Mouse (Mus musculus): Measurements from ENCODE around the gene Pkd1l1.

The Pkd1l1 gene

DNA sequence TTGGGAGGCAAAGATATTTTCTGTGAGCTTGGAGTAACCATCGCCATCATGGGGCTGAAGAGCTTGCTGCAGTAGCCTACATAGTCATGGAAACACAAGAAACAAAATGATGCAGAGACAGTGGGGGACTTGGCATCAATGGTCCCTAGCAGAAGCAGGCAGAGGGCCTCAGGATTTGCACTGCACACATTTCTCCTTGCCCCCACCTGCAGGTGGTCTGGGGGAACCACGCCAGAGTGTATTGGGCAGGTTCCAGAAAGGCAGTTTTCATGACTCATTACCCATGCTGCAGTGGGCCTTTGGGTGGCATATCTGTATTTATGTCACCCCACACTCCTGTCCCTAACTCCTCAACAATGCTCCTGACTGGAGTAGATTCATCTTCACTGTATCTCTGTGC, 30.6 kb downstream of the Pkd1l1 start:
- no peak for DNase-seq (ENCODE audit: low read depth, low spot score)

DNA sequence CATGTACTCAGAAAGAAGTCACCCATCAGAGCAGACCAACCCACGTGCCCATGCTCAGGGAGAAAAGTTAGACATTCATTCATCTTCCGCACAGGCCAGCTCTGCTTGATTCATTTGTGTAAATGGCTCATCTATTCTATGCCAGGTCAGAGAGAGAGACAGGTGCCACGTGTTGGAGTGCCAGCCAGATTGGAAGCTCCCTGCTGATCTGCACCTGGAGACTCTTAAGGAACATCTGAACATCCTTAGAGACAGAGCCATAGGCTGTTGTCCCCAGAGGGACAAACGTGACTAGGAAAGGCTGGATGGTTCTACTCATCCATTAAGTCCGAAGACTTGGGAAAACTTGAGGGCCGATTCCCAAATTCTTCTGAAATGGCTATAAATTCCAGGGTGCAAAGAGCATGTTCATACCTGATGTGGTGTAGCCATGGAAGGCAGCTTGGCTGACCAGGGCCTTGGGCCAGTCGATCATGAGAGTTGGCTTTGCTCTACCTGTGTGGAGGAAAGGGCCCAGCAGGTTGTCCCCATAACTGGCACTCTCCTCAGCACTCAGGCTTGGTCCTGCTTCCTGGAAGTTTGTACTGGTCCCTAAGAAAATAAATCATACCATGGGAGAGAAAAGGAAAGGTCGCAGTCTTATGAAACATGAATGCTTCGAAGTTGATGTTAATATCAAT, 36.5 kb downstream of the Pkd1l1 start:
- no peak for DNase-seq (ENCODE audit: low read depth, low spot score)

DNA sequence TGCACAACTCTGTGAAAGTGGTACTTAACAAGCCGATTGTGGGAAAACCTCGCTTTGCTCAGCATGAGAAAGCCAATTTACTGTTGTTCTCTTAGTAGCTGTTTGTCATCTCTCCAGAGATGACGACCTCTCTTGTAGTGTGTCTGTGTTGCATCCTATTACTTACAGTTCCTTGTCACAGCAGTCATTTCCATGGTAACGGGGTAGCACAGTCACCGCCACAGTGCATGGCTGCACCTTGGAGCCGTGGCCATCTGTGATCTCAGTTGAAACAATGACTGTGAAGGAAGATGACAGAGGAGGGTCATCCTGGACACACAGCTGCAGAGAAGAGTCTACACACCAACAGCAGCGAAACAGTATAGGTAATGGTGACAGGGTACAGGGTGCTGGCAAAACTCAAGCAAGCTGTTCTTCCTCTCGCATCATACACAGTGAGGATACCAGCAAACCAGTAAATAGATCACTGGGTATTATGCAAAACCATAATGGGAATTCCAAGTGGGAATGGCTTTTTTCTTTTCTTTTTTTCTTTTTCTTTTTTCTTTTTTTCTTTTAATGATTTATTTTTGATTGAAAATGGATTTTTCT, 56.9 kb downstream of the Pkd1l1 start:
- DNase-seq (ENCODE audit: low read depth, low spot score): no peak

DNA sequence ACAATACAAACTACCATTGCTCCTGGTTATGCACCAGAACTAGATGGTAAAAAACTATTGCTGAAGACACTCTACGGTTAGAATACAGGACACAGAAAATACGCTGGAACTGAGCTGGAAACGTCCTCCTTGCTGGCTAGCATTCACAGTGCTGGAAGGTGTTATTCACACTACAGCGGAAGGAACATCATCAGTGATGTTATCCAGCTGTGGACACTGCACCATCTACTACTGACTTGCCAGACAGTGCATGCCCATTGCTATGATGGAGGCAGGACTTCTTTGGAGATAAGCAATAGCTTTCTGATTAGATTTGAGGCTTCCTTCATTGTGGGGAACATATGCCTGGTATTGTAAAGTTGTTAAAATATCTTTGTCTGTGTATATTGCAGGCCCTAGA, 90.3 kb downstream of the Pkd1l1 start:
- DNase-seq (ENCODE audit: low read depth, low spot score): no peak

DNA sequence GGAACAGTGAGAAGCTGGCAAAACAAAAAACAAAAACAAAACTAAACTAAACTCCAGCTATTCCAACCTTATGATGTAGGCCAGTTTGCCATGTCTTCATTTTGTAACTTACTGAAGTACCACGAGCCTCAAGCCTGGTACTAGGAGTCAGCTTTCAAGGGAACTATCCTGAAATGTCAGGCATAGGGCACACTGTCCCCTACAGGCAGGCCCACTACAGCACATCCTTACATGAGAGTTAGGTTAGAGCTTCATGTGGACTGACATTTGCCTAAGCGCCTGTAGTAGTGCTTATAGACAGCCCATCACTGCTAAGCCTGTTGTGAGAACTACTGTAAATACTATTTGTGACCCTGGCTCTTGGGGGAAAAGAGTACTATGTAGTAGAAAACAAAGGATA, 91.5 kb downstream of the Pkd1l1 start:
- DNase-seq (ENCODE audit: low read depth, low spot score): no peak

DNA sequence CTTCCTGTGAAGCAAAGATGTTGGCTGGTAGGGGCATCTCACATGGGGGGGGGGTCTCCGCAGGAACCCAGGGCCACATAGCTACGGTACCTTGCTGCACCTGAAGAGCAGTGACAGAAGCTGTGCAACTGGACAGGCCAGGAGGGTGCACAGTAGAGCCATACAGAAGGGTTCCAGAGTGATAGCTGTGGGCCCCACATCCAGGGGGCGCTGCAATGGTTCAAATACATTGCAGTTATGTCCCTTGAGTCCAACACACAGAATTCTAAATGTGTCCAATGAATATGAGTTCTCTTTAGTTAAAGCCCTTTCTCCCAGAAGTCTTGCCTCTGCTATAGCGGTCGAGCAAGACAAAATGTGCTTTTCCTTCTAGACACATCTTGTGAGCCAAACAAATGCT, 103.0 kb downstream of the Pkd1l1 start:
- DNase-seq (ENCODE audit: low read depth, low spot score): no peak

DNA sequence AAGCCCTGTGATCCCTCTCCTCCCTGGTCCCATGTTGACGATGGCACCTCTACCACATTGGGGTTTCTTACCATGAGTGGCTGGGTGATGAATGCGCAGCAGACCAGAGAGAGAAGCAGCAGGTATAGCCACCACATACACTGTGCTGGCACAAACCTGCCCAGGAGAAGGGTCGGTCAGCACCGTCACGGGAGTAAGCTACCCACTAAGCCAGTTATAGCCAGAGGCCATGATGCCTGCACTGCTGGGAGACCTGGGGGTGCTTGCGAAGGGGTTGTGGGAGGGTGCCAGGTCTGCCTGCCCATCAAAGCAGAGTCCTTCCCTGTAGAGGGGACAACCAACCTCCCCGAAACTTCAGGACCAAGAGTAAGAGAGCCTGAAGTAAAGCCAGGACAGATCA, 107.0 kb downstream of the Pkd1l1 start:
- DNase-seq (ENCODE audit: low read depth, low spot score): no peak

DNA sequence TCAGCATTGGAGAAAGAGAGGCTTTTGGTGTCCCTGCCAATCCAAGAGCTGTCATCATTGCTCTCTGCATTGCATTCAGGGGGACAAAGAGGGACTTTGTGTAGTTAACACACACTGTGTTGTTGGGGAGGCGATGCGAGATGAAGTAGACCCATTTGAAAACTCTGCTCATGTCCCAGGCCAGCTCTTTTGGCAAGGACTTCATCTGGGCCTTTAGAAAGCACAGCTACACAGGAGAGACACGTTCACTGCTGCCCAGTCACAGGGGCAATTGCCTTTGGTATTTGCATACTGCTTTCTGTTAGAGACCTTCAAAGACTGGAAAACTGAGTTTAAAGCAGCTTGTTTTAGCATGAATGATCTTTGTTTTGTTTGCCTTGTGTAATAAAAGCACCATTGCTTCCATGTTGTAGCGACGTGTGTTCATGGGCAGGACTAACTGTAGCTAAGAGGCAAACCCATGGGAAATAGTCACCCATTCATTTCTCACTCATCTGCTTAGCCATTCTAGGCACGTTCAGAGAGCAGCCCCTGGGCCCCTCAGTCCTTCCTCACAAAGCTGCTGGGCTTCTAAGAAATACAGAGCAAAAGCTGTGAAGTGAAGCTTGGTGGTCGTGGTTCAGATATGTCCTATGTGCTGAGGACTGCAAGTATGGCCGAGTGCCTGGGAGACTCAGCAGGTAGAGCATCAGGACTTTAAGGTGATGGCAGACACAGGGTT, 109.0 kb downstream of the Pkd1l1 start:
- no peak for DNase-seq (ENCODE audit: low read depth, low spot score)

DNA sequence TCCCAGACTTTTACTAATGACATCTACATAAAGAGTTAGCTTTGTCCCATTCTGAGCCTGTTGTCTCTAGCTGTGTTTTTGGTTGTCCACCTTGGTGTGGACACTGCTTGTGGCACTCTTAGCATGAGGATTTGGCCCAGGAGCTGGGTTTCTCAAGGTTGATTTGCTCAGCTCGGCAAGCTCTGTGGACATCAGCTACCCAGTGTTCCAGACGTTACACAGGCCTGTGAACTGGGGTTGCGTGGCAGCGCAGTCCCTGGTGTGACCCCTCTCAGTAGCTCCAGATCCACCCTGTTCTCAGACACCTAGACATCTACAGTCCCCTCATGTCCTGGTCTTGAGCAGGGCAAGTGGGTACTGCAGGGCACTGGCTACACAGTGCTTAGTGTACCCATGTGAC, 110.6 kb downstream of the Pkd1l1 start:
- no peak for DNase-seq (ENCODE audit: low read depth, low spot score)

DNA sequence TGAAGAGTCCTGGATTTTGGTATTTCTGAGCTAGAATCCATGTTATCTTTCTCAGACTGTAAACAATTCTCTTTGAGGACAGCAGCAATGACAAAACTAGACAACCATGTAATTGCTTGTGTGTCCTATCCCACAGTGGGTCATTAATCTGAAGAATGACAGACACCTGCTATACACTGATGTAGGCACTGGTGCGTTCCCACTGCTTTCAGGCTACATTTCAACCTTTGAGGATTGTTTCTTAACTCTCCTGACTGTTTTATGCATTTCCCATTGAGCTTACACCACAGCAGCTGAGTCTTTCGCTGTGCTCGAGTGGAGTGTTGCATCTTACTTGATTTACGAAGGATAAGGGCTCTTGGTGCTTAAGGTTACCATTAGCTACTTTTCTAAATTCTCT, 111.1 kb downstream of the Pkd1l1 start:
- no peak for DNase-seq (ENCODE audit: low read depth, low spot score)

DNA sequence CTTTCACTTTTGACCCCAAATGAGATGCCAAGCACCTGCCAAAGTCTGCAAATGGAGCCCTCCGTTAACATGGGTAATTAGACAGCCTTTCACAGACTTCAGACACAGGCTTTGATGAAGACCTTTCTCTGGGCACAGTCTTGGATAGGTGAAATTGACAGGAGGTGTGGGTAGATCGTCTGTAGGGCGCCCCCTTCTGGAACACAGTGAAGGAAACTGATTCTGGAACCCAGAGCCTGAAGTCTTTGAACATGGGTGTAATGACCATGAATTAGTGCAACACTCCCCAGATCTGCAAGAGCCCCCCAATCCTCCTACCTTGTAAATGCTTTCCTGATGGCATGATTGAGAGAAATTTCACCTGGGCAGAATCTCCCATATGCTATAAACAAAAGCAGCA, 112.2 kb downstream of the Pkd1l1 start:
- DNase-seq (ENCODE audit: low read depth, low spot score): no peak

DNA sequence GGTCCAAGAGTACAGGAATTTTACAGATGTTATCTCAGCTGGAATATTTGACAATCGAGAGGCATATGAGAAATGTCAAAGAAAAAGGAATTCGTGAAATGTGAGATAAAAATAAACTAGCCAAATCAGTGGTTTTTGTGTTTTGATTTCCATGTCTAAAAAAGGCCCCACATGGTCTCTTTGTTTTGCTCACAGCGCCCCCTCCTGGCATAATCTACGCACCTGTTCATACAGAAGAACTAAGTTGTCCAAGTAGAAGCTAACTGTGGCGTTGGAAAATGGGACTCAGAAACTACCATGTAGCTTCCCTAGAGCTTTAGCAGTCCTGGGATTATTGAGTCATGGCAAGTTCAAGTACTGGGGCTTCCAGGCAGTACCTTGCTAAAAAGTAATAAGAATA, 113.2 kb downstream of the Pkd1l1 start:
- DNase-seq (ENCODE audit: low read depth, low spot score): no peak

DNA sequence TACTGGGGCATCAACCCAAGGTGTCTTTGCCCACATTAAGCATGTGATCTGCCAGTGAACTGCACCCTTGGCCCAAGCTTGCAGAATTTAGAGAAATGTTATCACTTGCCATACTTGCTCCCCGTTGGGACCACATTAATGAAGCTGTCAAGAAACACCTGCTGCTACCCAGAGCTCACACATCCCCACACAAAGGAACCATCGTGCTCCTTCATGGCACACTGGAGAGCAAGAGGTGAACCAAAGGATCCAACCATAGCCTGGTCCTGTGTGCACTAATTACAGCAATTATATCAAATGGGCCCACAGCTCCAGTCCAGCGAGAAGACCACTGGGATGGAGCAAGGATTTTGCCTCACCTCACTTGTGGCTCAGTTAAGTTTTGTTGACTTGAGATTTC, 114.0 kb downstream of the Pkd1l1 start:
- DNase-seq (ENCODE audit: low read depth, low spot score): no peak

DNA sequence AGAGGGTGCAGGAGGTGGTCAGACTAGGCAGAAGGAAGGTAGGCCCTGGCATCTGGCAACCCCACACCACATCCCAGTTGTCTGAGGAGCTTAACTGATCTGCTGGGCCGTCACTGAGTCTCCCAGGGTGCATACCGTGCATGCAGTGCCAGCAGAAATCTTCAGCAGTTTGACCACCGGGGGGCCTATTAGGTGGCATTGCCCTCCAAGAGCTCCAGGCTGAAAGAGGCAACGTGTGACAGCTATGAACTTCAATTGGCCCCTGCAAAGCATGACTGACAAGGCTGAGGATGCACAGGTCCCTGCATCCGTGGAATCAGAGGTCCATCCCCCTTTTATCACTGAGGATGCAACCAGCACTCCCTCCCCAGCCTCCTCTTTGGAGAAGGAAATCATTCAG, 116.9 kb downstream of the Pkd1l1 start:
- DNase-seq (ENCODE audit: low read depth, low spot score): no peak

DNA sequence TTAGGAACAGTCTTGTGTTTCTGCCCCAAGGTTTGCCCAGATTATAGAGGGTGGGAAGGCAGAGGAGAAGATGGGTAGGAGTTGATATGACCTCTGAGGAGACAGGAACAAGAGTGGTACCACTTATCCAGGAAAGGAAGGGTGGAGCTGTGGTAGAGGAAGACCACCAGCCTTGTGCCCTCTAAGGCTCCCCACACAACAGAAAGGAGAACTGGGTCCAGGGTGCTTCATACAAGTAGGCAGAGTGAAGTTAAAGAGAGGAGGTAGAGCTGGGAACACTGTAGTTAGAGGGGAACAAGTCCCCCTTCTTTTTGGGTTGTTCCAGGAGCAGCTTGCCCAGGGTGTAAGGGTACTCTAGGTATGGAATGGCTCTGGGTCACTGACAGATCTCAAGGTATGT, 125.0 kb downstream of the Pkd1l1 start:
- DNase-seq (ENCODE audit: low read depth, low spot score): no peak

DNA sequence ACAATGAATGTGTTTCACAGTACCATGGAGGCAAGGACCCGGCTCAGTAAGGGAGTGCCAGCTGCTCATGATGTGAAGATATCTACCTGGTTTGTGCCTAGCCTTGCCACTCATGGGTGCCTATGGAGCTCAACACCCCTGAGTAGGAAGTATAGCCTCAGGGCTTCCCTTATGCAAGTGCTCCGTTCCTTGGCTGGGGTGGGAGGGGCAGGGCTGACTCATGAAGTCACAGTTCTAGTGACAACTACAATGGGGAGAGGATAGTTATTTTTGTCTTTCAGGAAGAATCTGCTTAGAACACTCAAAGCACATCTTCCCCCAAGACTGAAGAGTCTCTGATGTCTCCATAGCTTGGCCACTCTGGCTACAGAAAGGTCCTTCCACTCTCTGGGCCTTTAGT, 125.4 kb downstream of the Pkd1l1 start:
- no peak for DNase-seq (ENCODE audit: low read depth, low spot score)

DNA sequence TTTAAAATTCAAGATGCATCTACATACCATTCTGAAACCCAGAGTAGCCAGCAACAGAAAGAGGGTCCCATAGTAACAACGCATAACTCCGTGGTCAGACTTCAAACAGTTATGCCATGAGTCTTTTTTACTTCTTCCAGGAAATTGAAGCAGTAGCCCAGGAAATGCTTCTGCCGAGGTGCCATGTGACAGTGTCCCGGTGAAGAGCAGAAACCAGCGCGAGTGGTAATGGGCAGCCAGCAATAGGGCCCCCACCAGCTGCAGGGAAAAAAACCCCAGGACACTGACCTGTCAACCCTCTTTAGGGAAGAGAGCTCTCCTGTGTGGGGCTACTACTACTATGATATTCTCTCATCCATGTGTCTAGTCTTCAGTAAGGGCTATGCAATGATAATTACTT, 136.9 kb downstream of the Pkd1l1 start:
- no peak for DNase-seq (ENCODE audit: low read depth, low spot score)

DNA sequence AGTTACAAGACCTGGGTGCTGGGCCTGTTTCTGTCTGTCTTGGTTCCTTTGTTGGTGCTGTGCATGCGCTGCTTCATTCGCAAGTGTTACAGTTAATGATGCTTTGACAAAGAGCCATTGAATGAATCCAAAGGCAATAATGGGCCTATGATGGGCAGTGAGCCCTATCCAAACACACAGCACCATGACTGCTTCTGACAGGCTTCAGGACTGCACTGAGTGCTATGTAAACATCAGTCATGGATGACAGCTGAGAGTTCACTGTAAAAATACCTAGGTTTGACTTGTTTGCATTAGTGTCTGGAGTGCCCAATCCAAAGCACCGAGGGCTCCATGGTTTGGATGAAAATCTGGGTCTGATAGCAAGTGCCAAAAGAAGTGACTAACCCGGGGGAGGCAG, 138.9 kb downstream of the Pkd1l1 start:
- no peak for DNase-seq (ENCODE audit: low read depth, low spot score)

DNA sequence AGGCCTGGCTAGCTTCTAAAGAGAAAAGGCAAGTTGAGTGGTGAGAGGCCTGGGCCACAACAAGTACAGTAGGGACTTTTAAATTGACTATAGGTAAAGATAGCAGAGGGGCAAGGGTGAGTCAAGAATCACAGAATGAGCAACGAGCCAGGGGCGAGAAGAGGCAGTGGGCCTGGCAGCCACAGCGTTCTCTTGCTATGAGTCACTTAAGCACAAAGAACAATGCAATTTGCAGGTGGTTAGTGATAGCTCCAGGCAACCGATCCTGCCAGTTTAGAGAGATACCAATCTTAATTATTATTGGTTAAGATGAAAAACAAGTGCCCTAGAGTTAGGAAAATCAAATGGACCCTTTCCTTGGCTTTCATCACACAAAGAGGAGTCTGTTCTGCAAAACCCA, 142.5 kb downstream of the Pkd1l1 start:
- DNase-seq (ENCODE audit: low read depth, low spot score): no peak

DNA sequence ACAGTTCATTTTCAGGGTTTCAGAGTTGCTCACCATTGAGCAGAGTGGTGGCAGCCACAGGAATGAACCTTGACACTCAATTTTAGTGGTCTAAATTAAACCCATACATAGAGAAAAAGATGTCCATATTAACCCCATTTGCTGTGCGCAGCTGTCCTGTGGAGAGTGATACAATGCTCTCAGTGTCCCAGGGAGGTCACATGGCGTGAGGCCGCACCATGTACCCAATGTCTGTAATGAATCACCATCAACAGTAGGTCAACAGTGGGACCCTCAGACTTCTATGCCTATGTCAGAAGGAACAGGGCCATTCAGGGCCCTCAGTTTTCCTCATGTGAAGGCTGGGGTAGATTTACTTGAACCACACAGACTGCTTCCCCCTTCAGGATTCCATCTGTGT, 143.5 kb downstream of the Pkd1l1 start:
- DNase-seq (ENCODE audit: low read depth, low spot score): no peak

DNA sequence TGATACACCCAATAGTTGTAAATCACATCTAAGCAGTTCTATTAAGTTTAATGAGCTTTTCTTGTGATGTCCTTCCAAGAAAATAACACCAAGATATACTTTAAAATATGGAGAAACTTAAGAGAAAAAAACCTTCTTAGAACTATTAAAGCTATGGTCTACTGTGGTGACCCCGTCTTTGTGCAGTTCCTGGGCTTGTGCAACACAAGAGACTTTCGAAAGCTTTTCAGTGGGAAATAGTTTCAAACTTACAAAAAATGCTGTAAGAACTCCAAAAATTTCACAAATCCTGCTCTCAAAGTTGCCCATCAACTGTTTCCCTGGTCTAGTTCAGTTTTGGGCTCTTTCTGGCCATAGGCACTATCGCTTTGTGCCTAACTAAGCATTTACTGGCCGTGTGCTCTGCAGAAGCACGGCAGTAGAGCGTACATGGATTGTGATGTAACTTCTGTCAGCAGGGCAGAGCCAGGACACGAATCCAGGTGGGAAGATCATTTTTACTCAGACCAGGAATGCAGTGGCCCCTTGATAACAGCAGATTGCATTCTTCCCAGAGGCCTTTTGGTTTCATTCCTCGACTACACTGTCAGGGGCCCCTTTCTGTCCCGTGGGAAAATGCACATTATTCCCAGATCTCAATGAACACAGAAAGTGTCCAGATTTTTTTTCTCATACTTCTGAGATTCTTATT, 144.1 kb downstream of the Pkd1l1 start:
- no peak for DNase-seq (ENCODE audit: low read depth, low spot score)

DNA sequence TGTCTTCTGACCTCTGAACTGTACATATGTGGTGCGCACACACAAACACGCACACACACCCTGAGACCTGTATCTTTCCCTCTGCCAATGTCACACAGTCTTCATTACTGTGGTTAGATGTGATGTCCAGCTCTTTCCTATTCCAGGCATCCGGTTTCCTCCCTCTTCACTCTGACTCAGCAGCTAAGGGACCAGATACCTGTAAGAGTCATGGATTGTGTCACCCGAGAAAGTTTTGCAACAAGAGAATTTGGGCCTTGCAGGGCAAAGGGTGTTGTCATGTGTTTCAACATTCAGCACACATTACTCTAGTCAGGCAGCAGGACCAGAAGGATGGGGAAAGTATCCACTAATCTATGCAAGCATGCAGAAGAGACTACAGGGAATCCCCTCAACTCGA, 146.5 kb downstream of the Pkd1l1 start:
- no peak for DNase-seq (ENCODE audit: low read depth, low spot score)

DNA sequence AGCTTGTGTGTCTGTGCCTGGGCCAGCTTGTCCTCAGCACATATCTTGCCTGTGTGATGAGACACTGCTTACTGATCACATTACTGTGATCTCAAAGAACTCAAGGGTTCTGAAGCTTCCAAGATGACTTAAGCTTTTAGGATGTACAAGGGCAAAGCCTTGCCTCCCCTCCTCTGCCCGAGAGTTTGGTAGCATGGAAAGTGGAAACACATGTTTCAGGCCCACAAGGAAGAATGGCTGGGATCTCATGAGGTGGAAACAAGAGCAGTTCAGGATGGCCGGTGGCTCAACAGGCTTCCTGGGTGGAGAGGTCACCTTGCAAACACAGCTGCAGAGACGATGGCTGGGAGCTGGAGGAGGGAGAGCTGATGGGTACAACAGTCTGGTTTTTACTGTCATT, 147.0 kb downstream of the Pkd1l1 start:
- no peak for DNase-seq (ENCODE audit: low read depth, low spot score)

Data from CD4-positive helper T cell, adult 2 months (primary cell).